Mouse (Mus musculus): Measurements from ENCODE around the gene Amph.

The Amph gene

GRCm38 (mm10) chr13:19138550-19138949, 190.5 kb downstream of the Amph start:
- in situ Hi-C loops (cut with MboI; ENCODE audit: low sequenced_read_pairs) = no loop called here

- in situ Hi-C loops (cut with MboI; ENCODE audit: low sequenced_read_pairs) = no loop called here
Measured at GRCm38 (mm10) chr13:19139104-19139503, 191.1 kb downstream of the Amph start.

- in situ Hi-C loops (cut with MboI; ENCODE audit: low sequenced_read_pairs) = no loop called here
Measured at GRCm38 (mm10) chr13:19139771-19140170, 191.8 kb downstream of the Amph start.

GRCm38 (mm10) chr13:19143766-19144165, 195.8 kb downstream of the Amph start:
- in situ Hi-C loops (cut with MboI; ENCODE audit: low sequenced_read_pairs) = no loop called here

- in situ Hi-C loops (cut with MboI; ENCODE audit: low sequenced_read_pairs) = no loop called here
Measured at GRCm38 (mm10) chr13:19147468-19147867, 199.5 kb downstream of the Amph start.

GRCm38 (mm10) chr13:19149574-19149973, 201.6 kb downstream of the Amph start:
- in situ Hi-C loops (cut with MboI; ENCODE audit: low sequenced_read_pairs) = no loop called here

GRCm38 (mm10) chr13:19150438-19151301, 202.7 kb downstream of the Amph start:
- in situ Hi-C loops (cut with MboI; ENCODE audit: low sequenced_read_pairs) = no loop called here

GRCm38 (mm10) chr13:19152126-19152525, 204.1 kb downstream of the Amph start:
- in situ Hi-C loops (cut with MboI; ENCODE audit: low sequenced_read_pairs) = no loop called here

- in situ Hi-C loops (cut with MboI; ENCODE audit: low sequenced_read_pairs) = no loop called here
Measured at GRCm38 (mm10) chr13:19158484-19158883, 210.5 kb downstream of the Amph start.

- in situ Hi-C loops (cut with MboI; ENCODE audit: low sequenced_read_pairs) = no loop called here
Measured at GRCm38 (mm10) chr13:19160616-19161015, 212.6 kb downstream of the Amph start.

- in situ Hi-C loops (cut with MboI; ENCODE audit: low sequenced_read_pairs) = no loop called here
Measured at GRCm38 (mm10) chr13:19161111-19161510, 213.1 kb downstream of the Amph start.

GRCm38 (mm10) chr13:19162120-19162519, 214.1 kb downstream of the Amph start:
- in situ Hi-C loops (cut with MboI; ENCODE audit: low sequenced_read_pairs) = no loop called here

- in situ Hi-C loops (cut with MboI; ENCODE audit: low sequenced_read_pairs) = no loop called here
Measured at GRCm38 (mm10) chr13:19177662-19178259, 229.8 kb downstream of the Amph start.

GRCm38 (mm10) chr13:19178351-19178750, 230.3 kb downstream of the Amph start:
- in situ Hi-C loops (cut with MboI; ENCODE audit: low sequenced_read_pairs) = no loop called here

- in situ Hi-C loops (cut with MboI; ENCODE audit: low sequenced_read_pairs) = no loop called here
Measured at GRCm38 (mm10) chr13:19182259-19182658, 234.3 kb downstream of the Amph start.

GRCm38 (mm10) chr13:19190052-19190451, 242.0 kb downstream of the Amph start:
- in situ Hi-C loops (cut with MboI; ENCODE audit: low sequenced_read_pairs) = no loop called here

- in situ Hi-C loops (cut with MboI; ENCODE audit: low sequenced_read_pairs) = no loop called here
Measured at GRCm38 (mm10) chr13:19194803-19195202, 246.8 kb downstream of the Amph start.

- in situ Hi-C loops (cut with MboI; ENCODE audit: low sequenced_read_pairs) = no loop called here
Measured at GRCm38 (mm10) chr13:19195456-19195855, 247.5 kb downstream of the Amph start.

Measured in CH12F3 (cell line).